Mouse (Mus musculus): Measurements from ENCODE around the gene Itgb3bp. TPM values are rescaled to one million over a fixed set of nuclear protein-coding genes. Genes with fewer than 3 reads are reported as not detected.
A peak's percentile ranks its signal among the peaks of the same experiment; 100 is the strongest.

Gene Itgb3bp
- total RNA-seq, 1 experiment, result 6.5 TPM

DNA sequence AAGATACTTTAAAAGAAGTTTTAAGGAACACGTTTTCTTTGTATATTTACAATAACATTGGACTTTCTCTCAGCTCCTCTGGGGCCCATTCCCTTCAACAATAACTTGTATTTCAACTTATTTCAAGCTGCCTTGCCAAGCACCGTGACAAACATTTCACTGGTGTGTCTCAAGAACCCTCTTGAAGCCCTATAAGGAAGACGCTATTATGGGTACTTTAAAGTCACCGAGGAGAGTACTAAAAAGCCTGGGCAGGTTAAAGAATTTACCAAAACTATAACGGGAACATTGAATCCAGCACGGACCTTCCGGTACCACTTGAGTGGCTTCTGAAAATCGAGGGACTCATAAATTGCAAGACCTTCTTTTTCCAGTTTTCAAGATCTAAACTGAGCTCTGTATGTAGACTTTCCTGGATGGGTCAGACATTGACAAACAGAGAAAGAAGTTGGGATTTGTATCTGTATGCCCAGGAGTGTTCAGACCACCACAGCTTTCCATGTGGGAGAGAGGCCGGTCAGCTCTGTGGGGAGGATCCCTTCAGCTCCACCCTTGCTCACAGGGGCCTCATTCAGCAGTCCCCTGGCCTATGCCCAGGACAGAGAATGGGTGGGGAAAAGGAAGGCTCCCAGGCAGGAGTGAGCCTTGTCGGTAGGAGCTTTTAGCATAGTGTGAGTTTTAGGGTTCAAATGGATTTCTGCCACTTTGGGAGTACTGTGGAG, 1.1 kb upstream of the Itgb3bp start:
- no peaks in the 10 kb centered on the region; a peak in 1 of 4 replicates for H3K4me1 ChIP-seq (ENCODE audit: control insufficient read depth in 2 of 2, insufficient read depth in 2 of 2, low read length in 2 of 2, poor library complexity in 1 of 2)
- H3K27ac ChIP-seq (ENCODE audit: insufficient read depth, low read depth, low read length, poor library complexity, severe bottlenecking), result no peak overlapping the region
- H3K9me3 ChIP-seq (ENCODE audit: control insufficient read depth, insufficient read depth, low read depth, low read length), result no peaks in the 10 kb centered on the region
- H3K9ac ChIP-seq (ENCODE audit: insufficient read depth, low read depth, low read length, poor library complexity, severe bottlenecking), result no peak overlapping the region
- DNase-seq (ENCODE audit: low read depth, low spot score), result no peak
- TF ChIP-seq ZNF384 (IDR thresholded peaks at IDR 0.05; ENCODE audit: low read depth, low read length) (no peak), HCFC1 (IDR thresholded peaks at IDR 0.05; ENCODE audit: borderline replicate concordance, insufficient read depth, low read length) (no peak)
- in situ Hi-C loops (cut with MboI; ENCODE audit: low sequenced_read_pairs in 2 of 2, unreplicated experiment in 2 of 2), result no loop called here
- H3K4me3 ChIP-seq (ENCODE audit: insufficient read depth in 1 of 2, low read depth in 1 of 2, low read length in 2 of 2, poor library complexity in 1 of 2, severe bottlenecking in 1 of 2), result peak overlapping the region; percentile 8 to 96; a peak in 2 of 4 replicates
- H3K36me3 ChIP-seq (ENCODE audit: control insufficient read depth, insufficient read depth, low read length, poor library complexity, severe bottlenecking), result no peaks in the 10 kb centered on the region

- Histone ChIP-seq H3K27ac (ENCODE audit: insufficient read depth, low read depth, low read length, poor library complexity, severe bottlenecking) (no peak within 1 kb of the TSS), H3K36me3 (ENCODE audit: control insufficient read depth, insufficient read depth, low read length, poor library complexity, severe bottlenecking) (no peaks in the 10 kb centered on the region), H3K9me3 (ENCODE audit: control insufficient read depth, insufficient read depth, low read depth, low read length) (no peaks in the 10 kb centered on the region), H3K9ac (ENCODE audit: insufficient read depth, low read depth, low read length, poor library complexity, severe bottlenecking) (peak within 1 kb of the TSS; percentile 82), H3K4me1 (ENCODE audit: control insufficient read depth in 2 of 2, insufficient read depth in 2 of 2, low read length in 2 of 2, poor library complexity in 1 of 2) (no peaks in the 10 kb centered on the region; a peak in 1 of 4 replicates), H3K4me3 (ENCODE audit: insufficient read depth in 1 of 2, low read depth in 1 of 2, low read length in 2 of 2, poor library complexity in 1 of 2, severe bottlenecking in 1 of 2) (peak within 1 kb of the TSS; percentile 73 to 96)
- DNase-seq (ENCODE audit: low read depth, low spot score), result peak; percentile 51
- in situ Hi-C loops (cut with MboI; ENCODE audit: low sequenced_read_pairs in 2 of 2, unreplicated experiment in 2 of 2), result no loop called here
- TF ChIP-seq HCFC1 (IDR thresholded peaks at IDR 0.05; ENCODE audit: borderline replicate concordance, insufficient read depth, low read length) (peak; percentile 49; the same call in 1 of the 2 replicates), ZNF384 (IDR thresholded peaks at IDR 0.05; ENCODE audit: low read depth, low read length) (no peak), MAFK (IDR thresholded peaks at IDR 0.05; ENCODE audit: insufficient read depth, low read depth, low read length) (no peak)
Measured at GRCm38 (mm10) chr4:99929149-99929612, 432 bp downstream of the Itgb3bp start, which contains the start of gene Pgm1. Gene Pgm1, plus strand, starts transcription at chr4:99929414.

DNA sequence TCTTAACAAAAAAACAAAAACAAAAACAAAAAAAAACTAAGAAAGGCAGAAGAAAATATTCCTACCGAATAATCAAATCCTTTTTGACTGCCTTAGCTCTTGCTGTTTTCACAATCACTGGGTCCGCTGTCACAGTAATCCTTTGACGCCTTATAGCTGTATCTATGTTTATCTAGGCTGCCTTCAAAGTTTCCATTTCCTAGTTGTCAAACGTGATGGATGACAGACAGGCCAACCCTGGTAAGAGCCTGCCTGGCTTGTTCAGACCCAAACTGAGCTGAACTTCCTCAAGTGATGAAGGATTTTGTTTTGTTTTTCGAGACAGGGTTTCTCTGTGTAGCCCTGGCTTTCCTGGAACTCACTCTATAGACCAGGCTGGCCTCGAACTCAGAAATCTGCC, 1.1 kb downstream of the Itgb3bp start:
- no peak for TF ChIP-seq HCFC1 (IDR thresholded peaks at IDR 0.05; ENCODE audit: borderline replicate concordance, insufficient read depth, low read length)
- no peak for TF ChIP-seq CHD2 (IDR thresholded peaks at IDR 0.05; ENCODE audit: low read depth, low read length)
- DNase-seq (ENCODE audit: low read depth, low spot score), result no peak
- no peak overlapping the region for H3K9ac ChIP-seq (ENCODE audit: insufficient read depth, low read depth, low read length, poor library complexity, severe bottlenecking)
- no peak overlapping the region for H3K4me3 ChIP-seq (ENCODE audit: insufficient read depth in 1 of 2, low read depth in 1 of 2, low read length in 2 of 2, poor library complexity in 1 of 2, severe bottlenecking in 1 of 2)
- no peaks in the 10 kb centered on the region; a peak in 1 of 4 replicates for H3K4me1 ChIP-seq (ENCODE audit: control insufficient read depth in 2 of 2, insufficient read depth in 2 of 2, low read length in 2 of 2, poor library complexity in 1 of 2)
- H3K27ac ChIP-seq (ENCODE audit: insufficient read depth, low read depth, low read length, poor library complexity, severe bottlenecking), result no peak overlapping the region
- no peaks in the 10 kb centered on the region for H3K36me3 ChIP-seq (ENCODE audit: control insufficient read depth, insufficient read depth, low read length, poor library complexity, severe bottlenecking)
- in situ Hi-C loops (cut with MboI; ENCODE audit: low sequenced_read_pairs in 2 of 2, unreplicated experiment in 2 of 2), result no loop called here
- no peaks in the 10 kb centered on the region for H3K9me3 ChIP-seq (ENCODE audit: control insufficient read depth, insufficient read depth, low read depth, low read length)

DNA sequence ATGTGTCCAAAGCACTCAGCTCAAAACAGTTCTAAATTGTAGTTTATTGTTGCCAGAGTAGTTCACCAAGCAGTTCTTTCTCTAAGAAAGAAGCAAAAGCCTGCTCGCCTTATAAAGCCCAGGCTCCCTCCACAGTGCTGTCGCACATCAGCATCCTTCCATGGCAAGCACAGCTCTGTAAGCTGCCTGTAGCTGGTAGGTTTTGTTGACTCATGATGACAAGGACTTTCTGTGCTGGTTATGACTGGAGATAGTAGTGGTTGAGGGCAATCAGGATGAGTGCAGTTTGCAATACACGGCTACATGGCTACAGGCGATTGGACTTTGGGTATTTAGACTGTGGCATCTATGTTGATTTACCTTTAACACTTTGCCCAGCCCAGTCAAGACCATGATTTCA, 3.2 kb downstream of the Itgb3bp start:
- Histone ChIP-seq H3K9me3 (ENCODE audit: control insufficient read depth, insufficient read depth, low read depth, low read length) (no peaks in the 10 kb centered on the region), H3K36me3 (ENCODE audit: control insufficient read depth, insufficient read depth, low read length, poor library complexity, severe bottlenecking) (no peaks in the 10 kb centered on the region), H3K9ac (ENCODE audit: insufficient read depth, low read depth, low read length, poor library complexity, severe bottlenecking) (no peak overlapping the region), H3K4me3 (ENCODE audit: insufficient read depth in 1 of 2, low read depth in 1 of 2, low read length in 2 of 2, poor library complexity in 1 of 2, severe bottlenecking in 1 of 2) (no peak overlapping the region), H3K27ac (ENCODE audit: insufficient read depth, low read depth, low read length, poor library complexity, severe bottlenecking) (no peak overlapping the region), H3K4me1 (ENCODE audit: control insufficient read depth in 2 of 2, insufficient read depth in 2 of 2, low read length in 2 of 2, poor library complexity in 1 of 2) (no peaks in the 10 kb centered on the region; a peak in 1 of 4 replicates)
- in situ Hi-C loops (cut with MboI; ENCODE audit: low sequenced_read_pairs in 2 of 2, unreplicated experiment in 2 of 2), result no loop called here
- no peak for DNase-seq (ENCODE audit: low read depth, low spot score)
- TF ChIP-seq CHD2 (IDR thresholded peaks at IDR 0.05; ENCODE audit: low read depth, low read length), result no peak

DNA sequence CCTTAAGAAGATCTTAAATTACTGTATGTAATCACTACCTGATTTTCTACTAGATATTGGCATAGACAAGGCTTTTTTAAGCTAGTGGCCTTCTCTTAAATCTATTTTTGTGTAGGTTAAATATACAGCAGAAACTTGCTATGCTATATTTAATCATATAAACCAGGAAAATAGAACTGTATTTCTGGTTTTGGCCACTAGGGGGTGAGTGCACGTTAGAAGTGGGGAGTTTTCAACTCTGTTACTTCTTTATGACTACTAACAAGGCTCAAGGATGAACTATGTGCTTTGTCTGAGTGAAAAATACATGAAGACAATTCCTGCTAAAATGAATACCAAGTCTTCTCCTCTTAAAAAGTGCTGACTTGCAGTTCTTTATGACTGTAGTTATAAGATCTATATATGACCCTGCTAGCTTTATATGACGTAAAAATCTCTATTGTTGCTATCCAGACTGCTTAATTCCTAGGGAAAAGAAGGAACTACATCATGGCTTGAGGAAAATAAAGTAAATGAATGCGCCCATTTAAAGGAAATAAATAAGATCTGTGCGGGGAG, 15.6 kb downstream of the Itgb3bp start:
- H3K9me3 ChIP-seq (ENCODE audit: control insufficient read depth, insufficient read depth, low read depth, low read length), result no peaks in the 10 kb centered on the region
- TF ChIP-seq HCFC1 (IDR thresholded peaks at IDR 0.05; ENCODE audit: borderline replicate concordance, insufficient read depth, low read length) (no peak), ZC3H11A (IDR thresholded peaks at IDR 0.05; ENCODE audit: borderline replicate concordance, low read depth, low read length) (no peak), MAFK (IDR thresholded peaks at IDR 0.05; ENCODE audit: insufficient read depth, low read depth, low read length) (peak; percentile 80), CHD2 (IDR thresholded peaks at IDR 0.05; ENCODE audit: low read depth, low read length) (no peak), ZNF384 (IDR thresholded peaks at IDR 0.05; ENCODE audit: low read depth, low read length) (no peak)
- H3K4me1 ChIP-seq (ENCODE audit: control insufficient read depth in 2 of 2, insufficient read depth in 2 of 2, low read length in 2 of 2, poor library complexity in 1 of 2), result no peaks in the 10 kb centered on the region
- in situ Hi-C loops (cut with MboI; ENCODE audit: low sequenced_read_pairs in 2 of 2, unreplicated experiment in 2 of 2), result no loop called here
- no peak overlapping the region for H3K9ac ChIP-seq (ENCODE audit: insufficient read depth, low read depth, low read length, poor library complexity, severe bottlenecking)
- peak; percentile 39 for DNase-seq (ENCODE audit: low read depth, low spot score)
- H3K27ac ChIP-seq (ENCODE audit: insufficient read depth, low read depth, low read length, poor library complexity, severe bottlenecking), result no peak overlapping the region
- no peaks in the 10 kb centered on the region for H3K36me3 ChIP-seq (ENCODE audit: control insufficient read depth, insufficient read depth, low read length, poor library complexity, severe bottlenecking)
- H3K4me3 ChIP-seq (ENCODE audit: insufficient read depth in 1 of 2, low read depth in 1 of 2, low read length in 2 of 2, poor library complexity in 1 of 2, severe bottlenecking in 1 of 2), result no peak overlapping the region
